Mouse (Mus musculus): ENCODE data around the gene St3gal2.

DNA sequence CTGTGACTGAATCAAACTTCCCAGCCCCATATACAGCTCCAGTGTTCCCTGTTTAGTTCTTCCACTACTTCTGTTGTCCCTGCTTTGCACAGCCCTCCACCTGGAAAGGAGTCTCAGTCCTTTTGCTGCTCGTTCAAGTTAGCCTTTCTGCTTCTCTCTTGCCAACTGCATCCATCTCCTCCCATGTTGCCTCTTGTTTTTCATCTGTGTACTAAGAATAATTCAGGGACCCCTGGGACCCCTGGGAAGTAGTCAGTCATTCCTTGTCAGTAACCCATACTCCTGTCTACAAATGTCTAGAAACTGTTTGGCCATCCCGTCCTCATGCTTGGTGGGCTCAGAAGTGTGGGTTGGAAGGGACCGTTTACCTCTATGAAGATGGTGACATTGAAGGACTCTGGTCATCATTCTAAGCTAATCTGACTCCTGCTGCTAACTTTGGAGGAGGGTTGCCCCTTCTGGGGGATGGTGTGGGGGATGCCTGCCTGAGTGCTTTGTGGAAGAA, 1.1 kb downstream of the St3gal2 start:
- TF ChIP-seq TAL1 (IDR thresholded peaks at IDR 0.05; ENCODE audit: low read length) (no peak), GATA1 (IDR thresholded peaks at IDR 0.05; ENCODE audit: low read length) (no peak)
